Mouse (Mus musculus): ENCODE measurements at regions not wholly inside any gene's neighbourhood (a gene's known extent, or its start where the extent isn't known, plus 50 kb on each side); places are given as distances from the start of the nearest gene placed in this dataset.
"Not testable (repeated sequence)": the region's sequence is repeated elsewhere in the genome, so short reads cannot be mapped to it uniquely, and the experiment has no call there.

GRCm38 (mm10) chr14:53723611-53724010, 530.3 kb downstream of the Dad1 start:
- TF ChIP-seq POLR2A (IDR thresholded peaks at IDR 0.05; ENCODE audit: control insufficient read depth, extremely low read depth, insufficient read depth, low read length, poor library complexity); CTCF (IDR thresholded peaks at IDR 0.05; ENCODE audit: borderline replicate concordance, control insufficient read depth, extremely low read depth, insufficient read depth, low read length, poor library complexity): not testable (repeated sequence)
